Mouse (Mus musculus): ENCODE data around the gene Themis2. TPM values are rescaled to one million over a fixed set of nuclear protein-coding genes. Genes with fewer than 3 reads are reported as not detected.
"Not testable (repeated sequence)": the region's sequence is repeated elsewhere in the genome, so short reads cannot be mapped to it uniquely, and the experiment has no call there.

The Themis2 gene
- polyA plus RNA-seq, 1 experiment from 2014 or later, result 1.4 TPM

DNA sequence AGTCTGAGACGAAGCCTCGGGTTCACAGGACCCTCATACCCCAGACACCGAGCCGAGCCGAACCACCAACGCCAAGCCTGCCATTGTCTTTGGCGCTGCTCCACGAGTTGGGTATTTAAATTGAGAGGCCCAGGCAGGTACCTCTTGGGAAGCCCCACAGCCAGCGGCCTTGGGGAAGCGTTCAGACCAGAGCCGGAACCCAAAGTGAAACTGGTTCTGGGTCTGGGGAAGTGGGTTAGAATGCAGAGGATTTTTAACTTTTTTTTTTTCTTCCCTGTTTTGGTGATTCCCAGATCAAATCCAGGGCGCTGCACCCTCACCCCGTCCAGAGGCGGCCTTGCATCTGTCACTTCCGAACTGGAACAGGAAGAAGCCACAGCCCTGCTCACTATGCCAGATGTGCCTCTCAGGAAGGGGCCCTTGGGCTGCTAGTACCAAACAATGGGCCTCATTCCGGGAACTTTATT lies 6.0 kb upstream of the Themis2 start:
- 70% methylated on average over 16 of the region's 16 CpGs for WGBS
- Histone ChIP-seq H3K4me3 (ENCODE audit: low read length) (no peak overlapping the region), H3K27me3 (ENCODE audit: control insufficient read depth, insufficient read depth, low read length) (no peaks in the 10 kb centered on the region), H3K9ac (ENCODE audit: low read depth, low read length) (no peak overlapping the region), H3K36me3 (ENCODE audit: control insufficient read depth, insufficient read depth, low read length) (no peaks in the 10 kb centered on the region), H3K9me3 (ENCODE audit: control insufficient read depth, low read length) (no peaks in the 10 kb centered on the region), H3K27ac (ENCODE audit: low read depth, low read length) (no peak overlapping the region), H3K4me1 (ENCODE audit: control insufficient read depth, insufficient read depth, low read length) (no peaks in the 10 kb centered on the region), H3K4me2 (replicated peaks; ENCODE audit: low read depth, low read length) (no peak overlapping the region)
- ATAC-seq (ENCODE audit: low FRiP score, low TSS enrichment), result no peak

DNA sequence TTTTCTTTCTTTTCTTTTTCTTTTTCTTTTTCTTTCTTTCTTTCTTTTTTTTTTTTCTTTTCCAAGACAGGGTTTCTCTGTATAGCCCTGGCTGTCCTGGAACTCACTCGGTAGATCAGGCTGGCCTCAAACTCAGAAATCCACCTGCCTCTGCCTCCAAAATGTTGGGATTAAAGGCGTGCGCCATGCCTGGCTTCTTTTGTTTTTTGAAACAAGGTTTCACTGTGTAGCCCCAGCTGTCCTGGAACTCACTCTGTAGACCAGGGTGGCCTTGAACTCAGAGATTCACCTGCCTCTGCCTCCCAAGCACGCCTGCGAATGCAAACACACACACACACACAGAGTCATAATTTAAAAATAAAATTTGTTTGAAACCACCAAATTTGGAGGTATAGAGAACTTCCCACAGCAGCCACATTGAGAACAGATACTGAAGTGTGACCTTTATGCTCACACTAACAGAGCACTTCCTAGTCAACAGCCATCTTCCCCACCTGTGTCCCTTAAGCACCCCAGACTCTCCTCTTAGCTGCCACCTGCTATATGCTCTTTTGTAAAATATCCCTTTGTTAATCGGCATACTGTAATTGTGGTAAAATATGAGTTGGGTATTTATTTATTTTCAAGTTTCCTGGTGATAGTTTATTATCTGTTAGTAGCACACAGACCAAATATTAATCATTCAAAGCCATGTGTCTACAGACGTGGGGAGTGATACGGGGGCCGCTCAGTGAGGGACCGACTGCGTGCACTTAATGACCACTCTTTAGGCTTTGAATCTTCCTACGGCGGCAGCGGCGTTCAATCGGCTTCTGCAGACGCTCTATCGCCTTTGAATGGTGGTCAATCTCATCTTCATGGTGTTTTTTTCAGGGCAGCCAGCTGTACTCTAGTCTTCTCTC lies 5.2 kb upstream of the Themis2 start:
- Histone ChIP-seq H3K4me2 (replicated peaks; ENCODE audit: low read depth, low read length) (no peak overlapping the region), H3K9ac (ENCODE audit: low read depth, low read length) (no peak overlapping the region), H3K27ac (ENCODE audit: low read depth, low read length) (no peak overlapping the region), H3K4me1 (ENCODE audit: control insufficient read depth, insufficient read depth, low read length) (no peaks in the 10 kb centered on the region), H3K9me3 (ENCODE audit: control insufficient read depth, low read length) (no peaks in the 10 kb centered on the region), H3K36me3 (ENCODE audit: control insufficient read depth, insufficient read depth, low read length) (no peaks in the 10 kb centered on the region), H3K4me3 (ENCODE audit: low read length) (no peak overlapping the region), H3K27me3 (ENCODE audit: control insufficient read depth, insufficient read depth, low read length) (no peaks in the 10 kb centered on the region)
- WGBS, result 88% methylated on average over 18 of the region's 18 CpGs
- ATAC-seq (ENCODE audit: low FRiP score, low TSS enrichment), result no peak

DNA sequence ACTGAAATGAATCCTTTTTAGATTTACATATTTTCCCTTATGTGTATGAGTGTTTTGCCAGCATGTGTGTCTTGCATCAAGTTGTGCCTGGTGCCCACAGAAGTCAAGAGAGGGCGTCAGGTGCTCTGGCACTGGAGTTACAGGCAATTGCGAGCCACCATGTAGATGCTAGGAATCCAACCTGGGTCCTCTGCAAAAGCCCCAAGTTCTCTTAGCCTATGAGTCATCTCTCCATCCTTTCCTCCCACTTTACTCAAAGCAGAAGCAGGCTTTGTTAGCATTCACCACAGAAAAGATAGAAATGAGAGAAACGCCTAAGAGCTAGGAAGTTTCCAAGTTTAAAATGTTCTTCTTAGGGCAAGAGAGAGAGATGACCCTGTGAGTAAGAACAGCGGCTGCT lies 3.7 kb upstream of the Themis2 start:
- Histone ChIP-seq H3K36me3 (ENCODE audit: control insufficient read depth, insufficient read depth, low read length) (no peaks in the 10 kb centered on the region), H3K4me2 (replicated peaks; ENCODE audit: low read depth, low read length) (no peak overlapping the region), H3K9me3 (ENCODE audit: control insufficient read depth, low read length) (no peaks in the 10 kb centered on the region), H3K27ac (ENCODE audit: low read depth, low read length) (no peak overlapping the region), H3K27me3 (ENCODE audit: control insufficient read depth, insufficient read depth, low read length) (peaks cover 2% of the 10 kb centered on the region; the same call in 1 of the 2 replicates), H3K4me3 (ENCODE audit: low read length) (no peak overlapping the region), H3K4me1 (ENCODE audit: control insufficient read depth, insufficient read depth, low read length) (peaks cover 5% of the 10 kb centered on the region; the same call in 1 of the 2 replicates), H3K9ac (ENCODE audit: low read depth, low read length) (no peak overlapping the region)
- no peak for ATAC-seq (ENCODE audit: low FRiP score, low TSS enrichment)
- WGBS, result 87% methylated on average over 4 of the region's 4 CpGs

- H3K9ac ChIP-seq (ENCODE audit: low read depth, low read length); H3K36me3 ChIP-seq (ENCODE audit: control insufficient read depth, insufficient read depth, low read length); H3K4me3 ChIP-seq (ENCODE audit: low read length); H3K27ac ChIP-seq (ENCODE audit: low read depth, low read length); ATAC-seq (ENCODE audit: low FRiP score, low TSS enrichment); H3K27me3 ChIP-seq (ENCODE audit: control insufficient read depth, insufficient read depth, low read length); H3K4me2 ChIP-seq (replicated peaks; ENCODE audit: low read depth, low read length); H3K9me3 ChIP-seq (ENCODE audit: control insufficient read depth, low read length); H3K4me1 ChIP-seq (ENCODE audit: control insufficient read depth, insufficient read depth, low read length): not testable (repeated sequence)
- 81% methylated on average over 3 of the region's 3 CpGs for WGBS
Measured at GRCm38 (mm10) chr4:132798666-132799065, 2.5 kb upstream of the Themis2 start.

DNA sequence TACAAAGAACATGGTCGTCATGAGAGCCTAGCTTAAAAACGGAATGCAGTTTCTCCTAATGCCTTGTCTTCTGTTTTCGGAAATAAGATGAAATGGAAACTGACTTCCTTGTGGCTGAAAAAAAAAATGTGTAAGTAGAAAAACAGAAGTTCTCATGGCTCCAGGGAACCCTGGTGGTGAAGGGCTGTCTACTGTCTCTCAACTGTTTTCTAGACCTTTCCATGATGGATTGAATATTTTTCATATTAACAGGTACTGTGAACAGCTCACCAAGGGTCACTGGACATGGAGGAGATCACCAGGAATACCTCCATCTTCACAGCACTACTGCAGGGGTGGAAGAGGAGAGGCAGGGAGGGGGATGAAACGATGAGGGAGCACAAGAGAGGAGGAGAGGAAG lies 1.8 kb upstream of the Themis2 start:
- Histone ChIP-seq H3K4me1 (ENCODE audit: control insufficient read depth, insufficient read depth, low read length) (peaks cover 5% of the 10 kb centered on the region; the same call in 1 of the 2 replicates), H3K4me2 (replicated peaks; ENCODE audit: low read depth, low read length) (no peak overlapping the region), H3K36me3 (ENCODE audit: control insufficient read depth, insufficient read depth, low read length) (no peaks in the 10 kb centered on the region), H3K27ac (ENCODE audit: low read depth, low read length) (no peak overlapping the region), H3K9me3 (ENCODE audit: control insufficient read depth, low read length) (no peaks in the 10 kb centered on the region), H3K27me3 (ENCODE audit: control insufficient read depth, insufficient read depth, low read length) (peaks cover 4% of the 10 kb centered on the region; the same call in 1 of the 2 replicates), H3K9ac (ENCODE audit: low read depth, low read length) (no peak overlapping the region), H3K4me3 (ENCODE audit: low read length) (no peak overlapping the region)
- WGBS, result 66% methylated on average over 4 of the region's 4 CpGs
- no peak for ATAC-seq (ENCODE audit: low FRiP score, low TSS enrichment)

DNA sequence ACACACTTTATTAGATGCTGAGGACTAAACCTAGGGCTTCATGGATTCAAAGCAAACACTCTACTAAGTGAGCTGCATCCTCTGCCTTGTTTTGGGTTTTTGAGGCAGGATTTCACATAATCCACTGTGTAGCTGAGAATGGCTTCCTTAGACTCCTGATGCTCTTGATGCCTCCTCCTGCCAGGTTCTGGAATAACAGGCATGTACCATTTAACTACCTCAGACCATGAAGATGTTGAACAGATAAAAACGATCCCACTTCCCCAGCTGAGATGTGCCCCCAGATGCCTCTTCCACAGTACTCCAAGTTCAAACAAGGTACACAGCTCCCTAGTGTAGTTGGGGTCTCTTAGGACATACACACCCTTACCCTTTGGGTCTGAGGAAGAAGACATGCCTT lies 1.3 kb upstream of the Themis2 start:
- Histone ChIP-seq H3K4me3 (ENCODE audit: low read length) (no peak overlapping the region), H3K27me3 (ENCODE audit: control insufficient read depth, insufficient read depth, low read length) (peaks cover 4% of the 10 kb centered on the region; the same call in 1 of the 2 replicates), H3K36me3 (ENCODE audit: control insufficient read depth, insufficient read depth, low read length) (no peaks in the 10 kb centered on the region), H3K27ac (ENCODE audit: low read depth, low read length) (no peak overlapping the region), H3K9me3 (ENCODE audit: control insufficient read depth, low read length) (no peaks in the 10 kb centered on the region), H3K9ac (ENCODE audit: low read depth, low read length) (no peak overlapping the region), H3K4me2 (replicated peaks; ENCODE audit: low read depth, low read length) (no peak overlapping the region), H3K4me1 (ENCODE audit: control insufficient read depth, insufficient read depth, low read length) (peaks cover 5% of the 10 kb centered on the region; the same call in 1 of the 2 replicates)
- no peak for ATAC-seq (ENCODE audit: low FRiP score, low TSS enrichment)
- 76% methylated on average over 1 of the region's 1 CpGs for WGBS

GRCm38 (mm10) chr4:132795171-132795570 lies 1.0 kb downstream of the Themis2 start:
- H3K9me3 ChIP-seq (ENCODE audit: control insufficient read depth, low read length), result no peaks in the 10 kb centered on the region
- H3K27ac ChIP-seq (ENCODE audit: low read depth, low read length), result no peak overlapping the region
- no peak overlapping the region for H3K4me3 ChIP-seq (ENCODE audit: low read length)
- no peaks in the 10 kb centered on the region for H3K36me3 ChIP-seq (ENCODE audit: control insufficient read depth, insufficient read depth, low read length)
- H3K4me1 ChIP-seq (ENCODE audit: control insufficient read depth, insufficient read depth, low read length), result peaks cover 5% of the 10 kb centered on the region; the same call in 1 of the 2 replicates
- H3K27me3 ChIP-seq (ENCODE audit: control insufficient read depth, insufficient read depth, low read length), result peaks cover 4% of the 10 kb centered on the region; the same call in 1 of the 2 replicates
- ATAC-seq (ENCODE audit: low FRiP score, low TSS enrichment), result no peak
- no peak overlapping the region for H3K9ac ChIP-seq (ENCODE audit: low read depth, low read length)
- 55% methylated on average over 7 of the region's 7 CpGs for WGBS
- no peak overlapping the region for H3K4me2 ChIP-seq (replicated peaks; ENCODE audit: low read depth, low read length)

DNA sequence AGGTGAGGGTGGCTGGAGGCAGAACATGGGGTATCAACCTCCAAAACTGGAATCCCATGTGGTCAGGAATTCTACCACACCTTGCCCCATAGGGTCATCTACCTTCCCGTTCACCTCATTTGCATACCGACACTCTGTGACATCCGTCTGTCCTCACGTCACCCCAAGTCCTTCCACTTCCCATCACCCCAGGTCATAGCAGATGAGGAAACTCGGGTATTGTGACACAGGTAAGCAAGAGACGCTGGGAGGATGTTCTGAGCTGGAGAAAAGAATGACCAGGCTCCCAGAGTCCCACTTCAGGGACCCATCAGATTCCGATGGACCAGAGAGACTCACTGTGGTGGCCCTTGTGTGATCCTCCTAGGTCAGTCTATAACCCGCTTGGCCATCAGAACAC lies 1.4 kb downstream of the Themis2 start:
- ATAC-seq (ENCODE audit: low FRiP score, low TSS enrichment), result no peak
- Histone ChIP-seq H3K27ac (ENCODE audit: low read depth, low read length) (no peak overlapping the region), H3K9ac (ENCODE audit: low read depth, low read length) (no peak overlapping the region), H3K4me2 (replicated peaks; ENCODE audit: low read depth, low read length) (no peak overlapping the region), H3K9me3 (ENCODE audit: control insufficient read depth, low read length) (no peaks in the 10 kb centered on the region), H3K36me3 (ENCODE audit: control insufficient read depth, insufficient read depth, low read length) (no peaks in the 10 kb centered on the region), H3K27me3 (ENCODE audit: control insufficient read depth, insufficient read depth, low read length) (peaks cover 4% of the 10 kb centered on the region; the same call in 1 of the 2 replicates), H3K4me3 (ENCODE audit: low read length) (no peak overlapping the region), H3K4me1 (ENCODE audit: control insufficient read depth, insufficient read depth, low read length) (peaks cover 5% of the 10 kb centered on the region; the same call in 1 of the 2 replicates)
- WGBS, result 65% methylated on average over 8 of the region's 8 CpGs

- peaks cover 4% of the 10 kb centered on the region; the same call in 1 of the 2 replicates for H3K27me3 ChIP-seq (ENCODE audit: control insufficient read depth, insufficient read depth, low read length)
- peak; percentile 68 for ATAC-seq (ENCODE audit: low FRiP score, low TSS enrichment)
- WGBS, result 25% methylated on average over 9 of the region's 9 CpGs
- no peak overlapping the region for H3K27ac ChIP-seq (ENCODE audit: low read depth, low read length)
- H3K9me3 ChIP-seq (ENCODE audit: control insufficient read depth, low read length), result no peaks in the 10 kb centered on the region
- no peak overlapping the region for H3K4me2 ChIP-seq (replicated peaks; ENCODE audit: low read depth, low read length)
- H3K9ac ChIP-seq (ENCODE audit: low read depth, low read length), result no peak overlapping the region
- peaks cover 5% of the 10 kb centered on the region; the same call in 1 of the 2 replicates for H3K4me1 ChIP-seq (ENCODE audit: control insufficient read depth, insufficient read depth, low read length)
- H3K4me3 ChIP-seq (ENCODE audit: low read length), result no peak overlapping the region
- no peaks in the 10 kb centered on the region for H3K36me3 ChIP-seq (ENCODE audit: control insufficient read depth, insufficient read depth, low read length)
Measured at GRCm38 (mm10) chr4:132794028-132794427, 2.2 kb downstream of the Themis2 start.
